Mouse (Mus musculus) brain, embryonic 14.5 days (tissue): ENCODE measurements around the gene Rubcnl. TPM values are rescaled to one million over a fixed set of nuclear protein-coding genes. Genes with fewer than 3 reads are reported as not detected.

Experiments used
- DNase-seq: peaks from one replicate; pipeline ENCODE4 v3.0.0-alpha.2; 2011; ENCODE audit warnings: low read depth
- CTCF ChIP-seq: fragments of 200-500 bp; IDR thresholded peaks from 2 replicates; pipeline ENCODE4 v1.5.1; 2012; ENCODE audit warnings: inconsistent platforms, mild to moderate bottlenecking, moderate library complexity, borderline replicate concordance; ENCODE audit not compliant: insufficient read depth, insufficient read length; ENCODE audit errors: extremely low read depth
- POLR2A ChIP-seq: fragments of 200-500 bp; IDR thresholded peaks from 2 replicates; pipeline ENCODE4 v1.6.1; 2012; ENCODE audit warnings: mild to moderate bottlenecking, inconsistent platforms, borderline replicate concordance; ENCODE audit not compliant: poor library complexity, insufficient read depth, insufficient read length, severe bottlenecking; ENCODE audit errors: extremely low read depth
- polyA plus RNA-seq: library from polyadenylated mRNA; depleted of rRNA; stranded (reverse); fragments of >200 nt; gene quantifications from 2 replicates; pipeline ENCODE4 v1.2.3, GENCODE M21; 2012

Rubcnl gene
- polyA plus RNA-seq, 1 experiment, result 0.25 TPM

DNA sequence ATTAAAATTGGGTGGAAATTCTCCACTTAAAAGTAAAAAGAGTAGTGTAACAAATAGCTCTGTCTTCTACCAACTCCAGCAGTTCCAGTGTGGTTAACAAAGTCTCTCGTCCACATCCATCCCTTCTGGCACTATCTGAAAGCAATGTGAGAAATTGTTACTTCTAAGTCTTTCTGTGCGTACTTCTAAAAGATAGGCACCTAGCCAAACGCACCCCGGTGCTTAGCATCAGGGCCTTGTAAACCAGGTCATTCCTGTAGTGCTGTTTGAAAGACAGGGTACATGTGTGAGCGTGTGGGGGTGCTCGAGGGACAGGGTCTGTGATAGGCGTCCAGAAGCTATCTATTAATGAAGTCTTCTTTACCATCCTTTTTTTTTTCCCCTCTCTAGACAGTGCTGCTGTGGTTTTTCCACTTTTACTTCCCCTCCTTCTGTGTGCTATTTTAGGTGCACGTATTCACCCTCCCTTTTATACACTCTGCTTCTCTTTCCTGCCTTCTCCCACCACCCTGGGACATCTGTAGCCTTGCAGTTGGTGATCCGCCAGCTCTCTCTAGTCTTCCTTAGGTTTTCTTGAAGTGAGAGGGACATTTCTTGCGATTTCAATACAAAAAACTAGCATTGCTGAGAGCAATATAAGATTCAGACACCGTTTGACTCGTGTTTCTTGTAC is 4.9 kb downstream of the Rubcnl start:
- no peak for TF ChIP-seq POLR2A
- no peak for TF ChIP-seq CTCF
- no peak for DNase-seq

DNA sequence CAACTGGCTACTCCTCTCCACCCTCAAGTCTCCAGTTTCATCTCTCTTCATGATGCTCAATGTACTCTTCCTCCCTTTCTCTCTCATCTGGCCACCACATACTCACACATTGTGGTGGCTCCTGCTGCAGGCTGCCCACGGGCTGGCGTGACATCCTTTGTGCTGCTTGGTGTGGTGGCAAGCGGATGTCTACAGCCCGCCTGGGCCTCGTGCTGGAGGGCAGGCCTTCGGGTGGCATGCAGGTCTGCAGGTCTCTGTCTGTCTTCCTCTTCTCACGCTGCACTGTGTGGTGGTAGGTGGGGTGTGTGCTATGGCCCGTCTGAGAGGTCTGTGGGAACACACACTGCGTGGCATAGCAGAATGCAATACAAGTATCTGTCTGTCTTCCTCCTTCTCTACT is 6.7 kb downstream of the Rubcnl start:
- DNase-seq, result no peak

DNA sequence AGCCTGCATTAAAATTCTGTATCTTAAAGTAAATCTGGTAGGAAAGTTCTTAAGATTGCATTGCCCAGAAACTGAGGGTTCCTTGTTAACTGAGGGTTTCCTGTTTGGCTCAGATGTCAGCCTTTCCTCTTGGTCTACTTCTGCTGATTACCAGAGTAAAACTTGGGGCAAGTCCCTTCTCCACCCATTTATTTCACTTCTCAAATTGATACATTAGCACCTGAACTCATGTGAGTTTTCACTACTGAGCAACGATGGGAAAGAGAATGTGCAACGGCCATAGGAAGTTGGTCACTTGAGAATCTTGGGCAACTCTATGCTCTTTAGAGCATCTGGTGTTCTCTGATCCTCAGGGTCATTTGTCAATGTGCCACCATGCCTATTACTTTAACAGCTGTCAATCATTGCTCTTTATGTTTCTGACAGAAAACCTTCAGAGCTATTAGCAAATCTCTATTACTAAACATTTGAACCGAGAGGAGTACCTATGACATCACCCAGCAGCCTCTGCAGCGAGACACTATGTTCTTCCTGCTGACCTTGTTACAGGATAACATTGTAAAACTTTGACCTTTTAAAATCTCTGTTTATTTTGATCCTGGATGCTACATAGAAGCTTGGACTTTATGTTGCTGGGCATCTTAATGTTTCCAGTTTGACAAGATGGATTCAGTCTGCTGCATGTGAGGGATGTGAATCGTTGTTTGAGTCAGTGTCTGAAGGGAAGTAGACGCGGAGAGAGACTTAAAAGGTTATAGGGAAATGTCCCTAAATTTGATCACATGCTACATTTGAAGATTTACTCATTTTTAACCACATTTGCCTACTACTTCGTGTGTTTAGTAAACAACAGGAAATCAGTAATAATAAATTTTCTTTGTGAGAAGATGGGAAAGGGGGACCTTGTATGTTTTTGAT is 9.2 kb downstream of the Rubcnl start:
- TF ChIP-seq POLR2A (no peak), CTCF (no peak)
- DNase-seq, result no peak

More for the DNA sequence above, 6.7 kb downstream of the Rubcnl start:
- TF ChIP-seq CTCF (no peak), POLR2A (no peak)

DNA sequence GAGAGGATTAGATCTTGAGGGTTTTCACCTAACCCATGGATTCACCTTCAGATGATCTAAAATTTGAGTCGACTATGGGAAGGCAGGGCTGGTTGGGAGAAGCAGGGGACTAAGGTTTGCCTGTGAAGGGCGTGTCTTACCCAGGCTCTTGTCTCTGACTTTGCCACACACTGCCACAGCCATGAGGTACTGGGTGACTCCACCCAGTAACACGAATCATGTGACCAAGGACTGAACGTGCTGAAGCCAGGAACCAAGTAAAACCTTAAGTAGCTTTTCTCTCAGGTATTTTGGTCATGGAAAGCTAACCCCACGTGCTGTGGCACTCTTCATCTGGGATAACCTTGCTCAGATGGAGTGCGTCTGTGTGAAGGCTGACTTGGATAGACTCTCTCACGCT is 14.9 kb downstream of the Rubcnl start:
- DNase-seq, result no peak
- TF ChIP-seq CTCF, result no peak
- TF ChIP-seq POLR2A, result no peak

DNA sequence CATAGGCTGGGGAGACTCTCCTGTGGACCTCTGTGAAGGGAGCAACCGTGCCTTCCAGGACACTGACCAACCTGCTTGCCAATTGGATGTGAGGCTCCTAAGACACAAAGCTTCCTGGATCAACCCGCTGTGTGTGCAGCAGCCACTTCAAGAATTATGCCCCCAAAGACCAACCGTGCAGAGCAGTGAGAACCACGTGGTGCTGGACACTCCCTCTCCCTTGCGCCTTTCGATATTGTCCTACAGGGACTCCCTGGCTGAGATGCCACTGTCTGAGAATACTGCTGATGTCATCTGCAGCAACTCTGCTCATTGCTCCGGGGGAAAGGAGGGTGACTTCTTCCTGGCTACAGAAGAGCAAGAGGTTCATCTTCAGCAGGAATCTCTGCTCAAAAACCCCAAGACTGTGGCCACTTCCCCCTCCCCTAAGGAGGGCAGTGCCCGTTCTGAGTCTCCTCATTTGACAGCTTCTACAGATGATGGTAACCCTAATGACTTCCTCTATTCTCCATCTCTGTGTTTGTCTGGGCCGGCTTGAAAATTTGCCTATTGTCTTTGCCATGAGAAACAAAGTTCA is 16.3 kb downstream of the Rubcnl start:
- TF ChIP-seq CTCF (no peak), POLR2A (no peak)
- no peak for DNase-seq

DNA sequence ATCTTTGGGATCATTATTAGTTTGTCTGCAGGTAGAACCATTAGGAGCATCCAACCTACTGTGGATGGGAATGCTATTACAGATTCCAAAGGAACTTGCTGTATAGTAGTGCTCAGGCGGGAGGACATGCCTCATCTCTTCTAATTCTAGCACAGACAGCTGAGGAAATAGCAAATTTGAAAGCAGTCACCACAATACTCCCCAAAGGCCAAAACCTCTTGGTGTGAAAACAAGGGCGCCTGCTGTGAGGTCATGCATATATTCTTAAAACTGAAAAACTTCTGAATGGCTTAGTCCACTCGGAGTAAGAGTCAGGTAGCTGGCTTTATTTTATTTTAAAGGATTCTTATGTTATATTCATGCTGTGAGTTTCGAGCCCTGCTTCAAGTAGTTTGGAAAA is 16.9 kb downstream of the Rubcnl start:
- no peak for DNase-seq
- TF ChIP-seq CTCF, result no peak
- TF ChIP-seq POLR2A, result no peak

DNA sequence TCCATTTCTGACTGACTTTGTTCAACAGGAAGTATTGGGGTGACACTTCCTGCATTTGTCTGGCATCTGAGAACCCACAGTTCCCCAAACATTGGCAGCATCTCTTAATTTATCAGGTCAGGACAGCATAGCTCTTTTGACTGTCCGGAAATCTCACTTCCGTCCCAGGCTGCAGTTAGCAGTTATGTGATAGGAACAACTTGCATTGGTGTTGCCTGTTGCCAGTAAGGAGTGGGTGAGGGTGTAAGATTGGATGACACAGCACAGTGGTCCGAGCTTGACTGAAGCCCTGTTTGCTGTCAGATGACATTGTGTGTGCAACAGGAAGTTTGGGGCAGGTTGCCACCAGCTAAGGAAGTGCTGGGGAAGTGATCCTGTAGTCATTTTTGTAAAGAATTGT is 18.4 kb downstream of the Rubcnl start:
- TF ChIP-seq CTCF (no peak), POLR2A (no peak)
- DNase-seq, result no peak

DNA sequence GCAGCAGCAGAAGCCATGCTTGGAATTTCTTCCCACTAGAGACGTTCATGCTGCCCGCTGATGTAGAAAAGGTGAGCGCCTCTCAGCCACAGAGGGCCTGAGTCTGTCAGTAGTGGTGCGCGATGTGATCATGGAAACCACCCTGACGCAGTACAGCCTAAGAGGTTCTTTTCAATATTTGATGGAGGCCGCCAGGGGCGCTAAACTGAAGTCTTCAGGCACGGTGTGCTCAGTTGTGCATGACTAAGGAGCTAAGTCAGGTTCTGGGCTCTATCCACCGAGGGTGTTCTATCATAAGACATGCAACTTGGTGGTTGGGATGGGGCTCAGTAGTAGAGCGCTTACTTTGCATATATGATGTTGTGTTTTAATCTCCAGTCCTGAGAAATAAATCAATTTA is 19.6 kb downstream of the Rubcnl start:
- peak; percentile 39; the same call in 1 of the 2 replicates for TF ChIP-seq CTCF
- no peak for TF ChIP-seq POLR2A
- DNase-seq, result peak; percentile 31

DNA sequence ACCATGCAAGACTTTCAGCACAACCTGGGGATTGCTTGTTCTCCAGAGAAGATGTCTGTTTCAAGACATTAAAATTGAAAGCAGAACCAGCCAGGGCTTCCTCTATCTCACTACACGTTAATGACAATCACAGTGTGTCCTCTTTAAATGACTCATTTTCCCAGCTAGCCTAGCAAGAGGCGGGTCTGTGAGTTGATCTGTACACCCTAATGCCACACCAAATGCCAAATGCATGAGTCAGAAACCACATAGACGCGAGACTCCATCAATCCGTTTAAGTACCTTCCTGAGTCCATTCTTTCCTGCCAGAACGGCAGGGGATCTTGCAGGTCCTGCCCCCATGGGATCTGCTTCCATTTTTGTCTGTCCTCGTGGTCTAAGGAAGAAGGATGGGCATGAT is 29.4 kb downstream of the Rubcnl start:
- no peak for TF ChIP-seq POLR2A
- no peak for TF ChIP-seq CTCF
- no peak for DNase-seq

DNA sequence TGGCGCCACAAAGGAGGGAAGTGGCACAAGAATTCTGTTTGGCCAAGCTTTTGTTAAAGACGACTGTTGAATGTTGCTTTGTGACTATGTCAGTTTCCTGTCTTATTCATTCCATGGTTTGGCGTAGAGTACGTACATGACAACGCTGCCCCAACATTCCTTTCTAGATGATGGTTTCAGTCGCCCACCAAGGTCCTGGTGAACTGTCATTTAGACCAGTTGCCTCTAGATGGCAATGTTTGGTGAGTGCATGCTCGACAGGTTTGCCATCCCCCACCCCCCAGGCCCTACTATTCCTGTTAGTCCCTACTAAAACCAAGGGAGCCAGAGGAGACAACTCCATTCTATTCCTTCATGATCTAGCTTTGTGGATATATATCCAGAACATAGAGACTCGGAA is 36.6 kb downstream of the Rubcnl start:
- TF ChIP-seq POLR2A (no peak), CTCF (peak; percentile 29; the same call in 1 of the 2 replicates)
- peak; percentile 11 for DNase-seq

DNA sequence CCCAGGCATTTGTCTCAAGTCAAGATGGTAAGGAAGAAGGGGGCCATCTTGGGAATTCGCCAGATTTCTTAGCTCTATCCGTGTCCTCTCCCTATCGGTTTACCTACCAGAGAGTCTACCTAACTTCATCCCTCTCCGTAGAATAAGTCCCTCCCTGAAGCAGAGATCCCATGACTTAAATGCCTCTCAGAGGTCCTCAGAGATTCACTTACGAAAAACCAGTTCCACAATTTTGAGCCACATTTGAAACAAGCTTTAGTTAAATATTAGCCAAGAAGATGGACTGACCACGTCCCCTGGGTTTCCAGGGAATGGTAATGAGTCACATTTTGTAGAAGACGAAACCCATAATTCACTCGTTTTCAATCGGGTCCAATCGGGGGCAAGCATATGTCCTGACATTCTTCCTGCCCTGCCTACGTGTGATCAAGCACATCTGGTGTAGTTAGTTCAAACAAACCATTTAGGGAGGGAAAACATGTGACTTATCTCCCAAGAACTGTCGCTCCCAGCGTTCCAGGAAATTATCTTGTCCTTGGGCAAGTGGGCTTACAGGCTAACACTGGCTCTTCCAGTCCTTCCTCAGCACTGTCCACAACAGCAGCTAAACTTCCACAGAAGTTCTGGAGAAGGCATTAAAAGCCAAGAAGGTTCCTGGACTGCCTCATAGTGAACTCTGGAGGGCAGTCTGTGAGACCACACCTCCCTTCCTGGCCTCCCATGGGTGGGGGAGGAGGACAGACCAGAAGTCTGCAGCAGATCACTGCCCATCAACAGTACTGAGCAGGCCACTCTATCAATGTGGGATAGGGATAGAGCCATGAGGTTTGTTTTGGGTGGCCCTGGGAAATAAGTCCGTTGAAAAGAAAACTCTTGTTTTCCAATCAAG is 38.9 kb downstream of the Rubcnl start:
- TF ChIP-seq CTCF, result no peak
- TF ChIP-seq POLR2A, result no peak
- DNase-seq, result no peak

DNA sequence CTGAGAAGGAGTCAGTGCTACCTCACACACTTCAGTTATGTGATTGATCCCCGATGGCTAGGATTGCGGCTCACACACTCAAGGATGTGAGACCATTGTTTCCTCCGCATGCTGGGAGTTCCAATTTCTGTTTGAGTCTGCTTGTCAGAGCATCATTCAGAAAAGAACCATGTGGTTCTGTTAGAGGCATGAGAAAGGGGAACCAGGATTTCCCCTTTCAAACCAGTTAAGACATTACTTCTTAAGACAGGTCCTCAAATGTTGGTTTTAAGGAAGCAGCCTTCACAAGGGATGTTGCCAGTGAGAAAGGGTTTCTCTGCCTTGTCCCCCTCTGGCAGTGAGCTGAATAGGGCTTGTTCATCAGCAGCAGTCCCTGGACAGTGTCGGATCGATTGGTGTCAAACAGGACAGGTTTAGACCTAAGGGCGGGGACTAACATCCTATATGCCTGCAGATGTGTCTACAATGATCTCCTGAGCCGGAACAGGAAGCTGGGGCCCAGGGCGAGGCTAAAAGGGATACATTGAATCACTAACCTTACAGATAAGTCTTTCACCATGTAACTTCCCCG is 41.1 kb downstream of the Rubcnl start:
- TF ChIP-seq POLR2A (no peak), CTCF (no peak)
- no peak for DNase-seq
